Mouse (Mus musculus): ENCODE measurements at regions not wholly inside any gene's neighbourhood (a gene's known extent, or its start where the extent isn't known, plus 50 kb on each side); places are given as distances from the start of the nearest gene placed in this dataset.

- no peak for DNase-seq
Observed at GRCm38 (mm10) chr9:47400117-47400823, 129.7 kb upstream of the Cadm1 start.

GRCm38 (mm10) chr9:47401511-47401910, 128.5 kb upstream of the Cadm1 start:
- peak; percentile 26 for DNase-seq

- no peak for DNase-seq
Observed at GRCm38 (mm10) chr9:47403317-47403716, 126.7 kb upstream of the Cadm1 start.

GRCm38 (mm10) chr9:47404821-47405220, 125.2 kb upstream of the Cadm1 start:
- no peak for DNase-seq

- no peak for DNase-seq
Observed at GRCm38 (mm10) chr9:47405547-47405946, 124.4 kb upstream of the Cadm1 start.

GRCm38 (mm10) chr9:47407007-47407670, 122.8 kb upstream of the Cadm1 start:
- peak; percentile 21 for DNase-seq

- no peak for DNase-seq
Observed at GRCm38 (mm10) chr9:47408061-47408460, 121.9 kb upstream of the Cadm1 start.

GRCm38 (mm10) chr9:47409579-47409978, 120.4 kb upstream of the Cadm1 start:
- DNase-seq = no peak

GRCm38 (mm10) chr9:47412786-47413185, 117.2 kb upstream of the Cadm1 start:
- DNase-seq = no peak

- no peak for DNase-seq
Observed at GRCm38 (mm10) chr9:47414350-47414988, 115.5 kb upstream of the Cadm1 start.

GRCm38 (mm10) chr9:47422151-47422599, 107.8 kb upstream of the Cadm1 start:
- DNase-seq = peak; percentile 17

- peak; percentile 55 for DNase-seq
Observed at GRCm38 (mm10) chr9:47422741-47423461, 107.1 kb upstream of the Cadm1 start.

GRCm38 (mm10) chr9:47423462-47423832, 106.5 kb upstream of the Cadm1 start:
- no peak for DNase-seq

- no peak for DNase-seq
Observed at GRCm38 (mm10) chr9:47424191-47424590, 105.8 kb upstream of the Cadm1 start.

- no peak for DNase-seq
Observed at GRCm38 (mm10) chr9:47426712-47427111, 103.3 kb upstream of the Cadm1 start.

- DNase-seq = no peak
Observed at GRCm38 (mm10) chr9:47428710-47429341, 101.1 kb upstream of the Cadm1 start.

GRCm38 (mm10) chr9:47429691-47430090, 100.3 kb upstream of the Cadm1 start:
- no peak for DNase-seq

- DNase-seq = no peak
Observed at GRCm38 (mm10) chr9:47432715-47433114, 97.3 kb upstream of the Cadm1 start.

GRCm38 (mm10) chr9:47433185-47433584, 96.8 kb upstream of the Cadm1 start:
- DNase-seq = no peak

GRCm38 (mm10) chr9:47434091-47434490, 95.9 kb upstream of the Cadm1 start:
- DNase-seq = no peak

GRCm38 (mm10) chr9:47438976-47439375, 91.0 kb upstream of the Cadm1 start:
- no peak for DNase-seq

- no peak for DNase-seq
Observed at GRCm38 (mm10) chr9:47439506-47439905, 90.5 kb upstream of the Cadm1 start.

- no peak for DNase-seq
Observed at GRCm38 (mm10) chr9:47440128-47440527, 89.8 kb upstream of the Cadm1 start.

Measured in right cerebral cortex, adult 18-20 months (tissue).